8 mouse cellular contexts compared by ENCODE assay signal in the genomic region with DNA sequence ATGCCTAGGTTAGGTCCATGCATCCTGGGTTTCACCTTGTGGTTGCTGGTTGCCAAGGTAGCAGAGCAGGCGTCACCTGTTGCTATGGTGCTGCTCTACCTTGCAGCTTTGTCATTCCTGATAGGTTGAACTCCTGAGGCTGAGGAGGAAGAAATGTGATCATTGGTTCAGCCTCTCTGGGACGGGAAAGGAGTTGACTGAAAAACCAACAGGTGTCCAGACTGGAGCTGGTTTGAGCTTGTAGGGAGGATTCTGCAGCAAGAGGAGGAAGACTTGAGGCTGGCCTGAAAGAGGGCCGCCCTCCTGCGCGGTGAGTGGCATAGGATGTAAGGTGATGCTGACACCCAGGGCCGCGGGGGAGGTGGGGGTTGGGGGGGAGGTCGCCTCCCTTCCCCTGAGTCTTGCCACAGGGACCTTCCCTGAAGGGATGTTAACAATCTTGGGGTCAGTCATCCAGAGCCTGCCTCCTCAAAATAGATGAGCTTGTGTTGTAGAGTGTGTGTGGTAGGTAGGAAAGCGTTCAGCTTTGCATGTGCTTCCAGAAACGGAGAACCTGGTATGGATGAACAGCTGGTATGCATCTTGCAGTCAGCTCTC. TPM values are rescaled to one million over a fixed set of nuclear protein-coding genes. Genes with fewer than 3 reads are reported as not detected.
DNase-seq lines count a peak whose midpoint lies in the region; ATAC-seq lines count a peak whose summit lies in the region.

No protein-coding gene starts in this region.

- no peak overlapping the region for H3K4me2 ChIP-seq in forebrain, embryonic 11.5 days (ENCODE audit: low read depth, low read length, severe bottlenecking)
- peak overlapping the region; percentile 32 for H3K4me2 ChIP-seq in kidney, embryonic 15.5 days
- H3K4me2 ChIP-seq in limb, embryonic 13.5 days (replicated peaks): peak overlapping the region; percentile 24; the same call in 1 of the 2 replicates
- no peak overlapping the region for H3K4me2 ChIP-seq in heart, embryonic 11.5 days

- no peak overlapping the region for H3K4me3 ChIP-seq in forebrain, embryonic 11.5 days (ENCODE audit: low read depth, low read length)
- no peak overlapping the region for H3K4me3 ChIP-seq in kidney, embryonic 15.5 days (replicated peaks)
- no peak overlapping the region for H3K4me3 ChIP-seq in limb, embryonic 13.5 days
- no peak overlapping the region for H3K4me3 ChIP-seq in heart, embryonic 11.5 days (ENCODE audit: low read depth, low read length)

- DNase-seq in adrenal gland, postnatal 14 days: peak; percentile 26
- DNase-seq in adrenal gland, postnatal 36 days: no peak
- peak; percentile 62 for DNase-seq in forebrain, embryonic 11.5 days (ENCODE audit: low spot score)
- peak; percentile 36 for DNase-seq in right cerebral cortex, postnatal 25 days
- DNase-seq in gastrocnemius, postnatal 25 days: no peak

- peak; percentile 84 for ATAC-seq in forebrain, embryonic 11.5 days (replicated peaks; ENCODE audit: low FRiP score)
- ATAC-seq in kidney, embryonic 15.5 days (replicated peaks; ENCODE audit: low FRiP score): peak; percentile 95
- ATAC-seq in limb, embryonic 13.5 days (ENCODE audit: low FRiP score, low read depth): peak; percentile 89
- no peak for ATAC-seq in heart, embryonic 11.5 days (replicated peaks; ENCODE audit: insufficient number of reproducible peaks, low FRiP score, low TSS enrichment)

- H3K27ac ChIP-seq in forebrain, embryonic 11.5 days (ENCODE audit: low read depth, low read length): no peak overlapping the region
- H3K27ac ChIP-seq in kidney, embryonic 15.5 days: no peak overlapping the region
- no peak overlapping the region for H3K27ac ChIP-seq in limb, embryonic 13.5 days
- H3K27ac ChIP-seq in heart, embryonic 11.5 days (ENCODE audit: low read depth, low read length): no peak overlapping the region

- WGBS in forebrain, embryonic 11.5 days: 11% methylated on average over 10 of the region's 10 CpGs
- WGBS in kidney, embryonic 15.5 days: 5% methylated on average over 10 of the region's 10 CpGs
- WGBS in limb, embryonic 13.5 days: 5% methylated on average over 10 of the region's 10 CpGs
- WGBS in heart, embryonic 11.5 days (ENCODE audit: insufficient replicate concordance): 14% methylated on average over 10 of the region's 10 CpGs

- no peaks in the 10 kb centered on the region for H3K4me1 ChIP-seq in forebrain, embryonic 11.5 days (replicated peaks; ENCODE audit: control insufficient read depth, insufficient read depth, low read length)
- peaks cover 13% of the 10 kb centered on the region for H3K4me1 ChIP-seq in kidney, embryonic 15.5 days
- peaks cover 12% of the 10 kb centered on the region for H3K4me1 ChIP-seq in limb, embryonic 13.5 days
- H3K4me1 ChIP-seq in heart, embryonic 11.5 days (ENCODE audit: control insufficient read depth, insufficient read depth, low read length): no peaks in the 10 kb centered on the region

- H3K27me3 ChIP-seq in forebrain, embryonic 11.5 days (ENCODE audit: control insufficient read depth, insufficient read depth, low read length): no peaks in the 10 kb centered on the region
- no peaks in the 10 kb centered on the region for H3K27me3 ChIP-seq in kidney, embryonic 15.5 days
- no peaks in the 10 kb centered on the region for H3K27me3 ChIP-seq in limb, embryonic 13.5 days
- H3K27me3 ChIP-seq in heart, embryonic 11.5 days (ENCODE audit: control insufficient read depth, insufficient read depth, low read length): no peaks in the 10 kb centered on the region

- H3K9me3 ChIP-seq in forebrain, embryonic 11.5 days (ENCODE audit: control insufficient read depth, low read length): no peaks in the 10 kb centered on the region
- no peaks in the 10 kb centered on the region for H3K9me3 ChIP-seq in kidney, embryonic 15.5 days (replicated peaks)
- no peaks in the 10 kb centered on the region for H3K9me3 ChIP-seq in limb, embryonic 13.5 days
- H3K9me3 ChIP-seq in heart, embryonic 11.5 days (replicated peaks; ENCODE audit: control insufficient read depth, low read length): no peaks in the 10 kb centered on the region

- H3K36me3 ChIP-seq in forebrain, embryonic 11.5 days (ENCODE audit: control insufficient read depth, insufficient read depth, low read length): peaks cover 3% of the 10 kb centered on the region; the same call in 1 of the 2 replicates
- peaks cover 3% of the 10 kb centered on the region; the same call in 1 of the 2 replicates for H3K36me3 ChIP-seq in kidney, embryonic 15.5 days
- peaks cover 12% of the 10 kb centered on the region for H3K36me3 ChIP-seq in limb, embryonic 13.5 days
- H3K36me3 ChIP-seq in heart, embryonic 11.5 days (ENCODE audit: control insufficient read depth, insufficient read depth, low read length): no peaks in the 10 kb centered on the region

- H3K9ac ChIP-seq in forebrain, embryonic 11.5 days (ENCODE audit: low read length): no peak overlapping the region
- no peak overlapping the region for H3K9ac ChIP-seq in kidney, embryonic 15.5 days
- no peak overlapping the region for H3K9ac ChIP-seq in limb, embryonic 13.5 days
- H3K9ac ChIP-seq in heart, embryonic 11.5 days (ENCODE audit: low read depth, low read length): no peak overlapping the region

RNA-seq across cellular contexts. Expression of a gene that starts 0.8 kb away (rescaled TPM):
- total RNA-seq in adrenal gland, postnatal 14 days (2021): 0.08 and 0.11 TPM in 2 replicates
- under 1 TPM; 0.10 to 0.13 TPM for total RNA-seq in adrenal gland, postnatal 36 days (2021)
- polyA plus RNA-seq in forebrain, embryonic 11.5 days (2014; fragmentation: Nextera tagmentation; extraction: Ambion mirVana): 0.03 TPM in 1 of 2 replicates, not detected in the other
- 0.01 and 0.04 TPM in 2 replicates for polyA plus RNA-seq in kidney, embryonic 15.5 days (2015; fragmentation: Nextera tagmentation; extraction: Ambion mirVana)
- 0.06 and 0.08 TPM in 2 replicates for polyA plus RNA-seq in limb, embryonic 13.5 days (2015; fragmentation: Nextera tagmentation; extraction: Ambion mirVana)
- total RNA-seq in gastrocnemius, postnatal 25 days (2021): under 1 TPM; 0.03 TPM
- 0.08 TPM in 1 of 2 replicates, not detected in the other for polyA plus RNA-seq in heart, embryonic 11.5 days (2014; fragmentation: Nextera tagmentation; extraction: Ambion mirVana)

Comparison
In these comparisons a context has a peak if more than half of its experiments do, and no peak if none do; other contexts are left out.
1. DNase-seq: peak in adrenal gland, postnatal 14 days (single experiment), forebrain, embryonic 11.5 days (single experiment) and right cerebral cortex, postnatal 25 days (single experiment); none in adrenal gland, postnatal 36 days (0 of 2) and gastrocnemius, postnatal 25 days (single experiment).
2. H3K4me2 ChIP-seq: peak in kidney, embryonic 15.5 days (single experiment) and limb, embryonic 13.5 days (single experiment); none in forebrain, embryonic 11.5 days (single experiment) and heart, embryonic 11.5 days (single experiment).